Mouse (Mus musculus) left cerebral cortex, postnatal 10 days (tissue): ENCODE measurements at regions not wholly inside any gene's neighbourhood (a gene's known extent, or its start where the extent isn't known, plus 50 kb on each side); places are given as distances from the start of the nearest gene placed in this dataset.

Source experiments
- DNase-seq, 2 experiments: peaks; one replicate each; pipeline ENCODE4 v3.0.0; 2021 to 2022; ENCODE audit warnings: low spot score in 2 of 2, mixed read lengths in 1 of 2; ENCODE audit errors: extremely low spot score in 1 of 2
- intact Hi-C: fragments of 180-260 bp; cut with DNase I; formaldehyde crosslinking; loops from one replicate; pipeline ENCODE4 v1.15.1; 2025

DNA sequence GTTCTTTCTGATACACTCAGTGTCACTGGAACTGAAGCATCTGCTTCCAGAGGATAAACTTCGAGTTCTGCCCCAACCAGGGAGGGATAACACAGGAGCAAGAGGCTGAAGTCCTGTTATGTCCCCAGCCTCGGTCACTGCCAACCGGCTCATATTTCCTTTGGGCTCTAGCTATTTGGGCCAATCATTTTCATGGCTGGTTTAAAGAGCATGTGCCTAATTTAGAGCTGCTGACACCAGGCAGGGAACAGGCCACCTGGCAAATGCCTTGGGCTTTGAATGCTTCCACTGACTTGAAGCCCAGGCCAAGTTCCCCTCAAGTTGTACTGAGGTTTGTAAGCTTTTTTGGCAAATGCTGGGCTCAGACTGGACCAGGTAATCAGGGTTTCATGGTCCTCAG lies 286.1 kb downstream of the Satb1 start:
- intact Hi-C loops, result no loop called here
- DNase-seq, result no peak

DNA sequence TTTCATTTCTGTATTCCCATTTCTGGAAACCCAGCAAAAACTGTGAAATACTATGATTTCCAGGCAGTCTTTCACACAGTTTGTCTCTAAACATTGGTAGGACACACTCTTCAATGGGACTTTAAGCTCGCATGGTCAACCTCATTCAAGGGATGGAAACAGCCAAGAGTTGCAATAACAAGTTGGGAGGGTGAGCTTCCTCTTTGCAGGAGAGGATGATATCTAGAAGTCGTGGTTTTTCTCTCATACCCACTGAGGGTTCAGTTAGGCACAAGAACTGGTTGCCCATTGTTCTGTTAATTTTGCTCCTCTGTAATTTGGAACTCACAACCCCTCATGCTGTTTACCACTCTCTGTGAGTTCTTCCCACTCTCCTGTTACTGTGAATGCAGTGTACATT lies 290.5 kb downstream of the Satb1 start:
- DNase-seq, result no peak
- intact Hi-C loops, result no loop called here

DNA sequence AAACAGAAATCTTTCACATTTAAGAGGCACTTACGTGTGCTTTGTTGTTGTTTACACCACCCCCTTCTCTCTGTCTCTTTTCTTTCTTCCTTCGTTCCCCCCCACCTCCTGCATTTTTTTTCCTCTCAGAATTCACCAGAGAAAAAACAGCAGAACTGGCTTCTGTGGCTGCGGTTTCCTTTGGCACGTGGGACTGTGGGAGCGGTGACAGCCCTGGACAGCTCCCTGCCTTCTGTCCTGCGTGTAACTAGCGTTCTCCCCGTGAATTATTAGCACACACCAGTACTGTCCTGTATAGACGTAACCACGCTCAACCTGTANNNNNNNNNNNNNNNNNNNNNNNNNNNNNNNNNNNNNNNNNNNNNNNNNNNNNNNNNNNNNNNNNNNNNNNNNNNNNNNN lies 298.4 kb downstream of the Satb1 start:
- DNase-seq, result no peak
- intact Hi-C loops, result no loop called here

DNA sequence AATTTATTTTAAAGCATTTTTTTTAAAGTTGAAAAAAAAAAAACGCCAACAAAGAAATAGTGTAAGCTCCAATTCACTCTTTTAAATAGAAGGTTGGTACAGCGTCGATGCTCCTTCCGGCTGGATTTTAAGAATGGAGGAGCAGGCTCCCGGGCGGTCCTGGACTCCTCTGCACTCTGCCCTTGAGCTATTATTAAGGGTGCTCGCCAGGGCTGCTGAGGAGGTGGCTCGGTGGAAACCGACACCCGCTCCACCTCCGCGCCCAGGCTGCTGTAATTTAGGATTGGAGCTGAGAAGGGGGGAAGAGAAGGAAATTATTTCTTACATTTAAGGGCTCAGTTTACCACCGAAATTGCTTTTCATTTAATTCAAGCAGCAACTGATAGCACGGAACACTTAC lies 298.8 kb downstream of the Satb1 start:
- no peak for DNase-seq
- intact Hi-C loops, result no loop called here

DNA sequence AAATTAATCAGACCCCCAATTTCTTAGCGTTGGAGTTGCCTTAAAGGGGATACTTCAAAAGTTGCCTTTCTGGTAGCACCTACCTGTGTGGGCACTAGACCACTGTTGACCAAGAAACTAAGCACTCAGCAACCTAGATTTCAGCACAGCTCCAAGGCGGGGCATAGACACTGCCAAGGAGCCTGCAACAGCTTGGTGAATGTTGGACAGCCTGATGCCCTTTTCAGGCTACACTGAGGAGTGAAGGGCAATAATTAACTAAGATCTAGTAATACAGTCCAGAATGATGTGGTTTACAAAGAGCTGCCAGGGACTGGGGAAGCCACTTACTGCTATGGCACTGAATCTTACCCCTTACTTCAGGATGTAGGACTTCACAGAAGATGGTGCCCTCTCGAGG lies 304.9 kb downstream of the Satb1 start:
- no peak for DNase-seq
- intact Hi-C loops, result no loop called here

DNA sequence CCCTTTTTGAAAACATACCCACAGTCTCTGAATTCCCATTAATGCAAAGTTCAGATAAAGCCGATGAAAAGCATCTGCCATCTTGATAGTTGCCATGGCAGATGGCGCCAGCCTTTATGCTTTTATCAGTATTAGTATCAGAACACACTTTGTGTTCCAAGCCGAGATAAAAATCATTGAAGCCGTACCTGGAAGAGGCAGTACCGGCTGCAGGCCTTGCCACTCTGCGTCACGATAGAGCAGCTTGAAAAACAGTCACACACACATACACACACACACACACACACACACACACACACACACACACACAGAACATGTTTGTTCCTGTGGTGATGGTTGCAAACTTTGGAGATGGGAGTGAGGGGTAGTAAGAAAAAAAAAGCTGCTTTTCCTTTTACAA lies 306.2 kb downstream of the Satb1 start:
- intact Hi-C loops, result no loop called here
- no peak for DNase-seq

DNA sequence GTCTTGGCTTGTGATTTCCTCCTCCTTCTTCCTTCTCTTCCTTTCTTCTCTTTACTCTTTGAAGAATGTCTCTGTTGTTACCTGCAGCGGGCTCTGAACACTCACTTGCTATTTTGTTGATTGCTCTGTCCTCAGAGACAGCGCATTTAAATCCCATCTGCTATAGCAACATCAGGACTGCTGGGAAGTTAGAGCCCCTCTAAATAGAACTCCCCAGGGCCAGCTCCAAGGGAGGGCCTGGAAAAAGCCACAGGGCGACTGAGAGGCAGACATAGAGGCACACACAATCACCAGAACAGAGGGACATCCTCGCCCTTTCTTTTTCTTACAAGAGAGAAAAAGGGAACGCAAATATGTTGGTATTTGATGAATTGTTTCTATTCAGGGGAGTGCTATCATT lies 306.6 kb downstream of the Satb1 start:
- no peak for DNase-seq
- intact Hi-C loops, result no loop called here

DNA sequence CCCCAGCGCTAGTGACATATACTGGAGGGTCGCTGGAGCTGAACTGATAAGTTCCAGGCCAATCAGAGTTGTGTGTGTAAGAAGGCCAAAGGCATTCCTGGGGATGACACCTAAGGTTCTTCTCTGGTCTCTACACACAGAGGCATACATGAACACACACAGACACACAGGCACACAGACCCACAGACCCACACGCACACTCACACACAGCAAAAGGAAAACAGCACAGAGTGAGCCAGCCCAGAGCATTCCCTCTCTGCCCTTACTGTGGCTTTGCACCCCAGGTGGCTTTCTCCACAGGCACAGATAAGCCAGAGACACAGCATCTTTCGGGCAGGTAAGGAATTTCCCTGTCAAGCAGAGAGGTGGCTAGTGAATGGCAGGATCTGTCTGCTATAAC lies 307.1 kb downstream of the Satb1 start:
- intact Hi-C loops, result no loop called here
- DNase-seq, result no peak

DNA sequence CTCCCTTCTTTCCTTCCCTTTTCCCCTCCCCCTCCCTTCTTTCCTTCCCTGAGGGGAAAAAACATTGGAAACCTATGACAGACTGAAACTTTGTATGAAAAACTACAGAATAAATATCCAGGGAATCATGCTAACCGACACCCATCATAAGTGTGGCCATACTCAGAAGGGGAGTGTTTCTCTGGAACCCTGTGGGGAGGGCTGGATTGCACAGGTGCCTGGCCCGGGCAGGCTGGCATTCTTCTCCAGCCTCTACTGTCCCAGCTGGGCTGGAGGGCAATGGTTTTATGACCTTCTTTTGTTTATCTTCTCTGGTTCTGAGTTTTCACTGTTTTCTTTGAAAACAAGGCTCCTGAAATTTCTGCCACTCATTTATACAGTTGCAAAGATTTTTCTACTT lies 307.9 kb downstream of the Satb1 start:
- intact Hi-C loops, result no loop called here

DNA sequence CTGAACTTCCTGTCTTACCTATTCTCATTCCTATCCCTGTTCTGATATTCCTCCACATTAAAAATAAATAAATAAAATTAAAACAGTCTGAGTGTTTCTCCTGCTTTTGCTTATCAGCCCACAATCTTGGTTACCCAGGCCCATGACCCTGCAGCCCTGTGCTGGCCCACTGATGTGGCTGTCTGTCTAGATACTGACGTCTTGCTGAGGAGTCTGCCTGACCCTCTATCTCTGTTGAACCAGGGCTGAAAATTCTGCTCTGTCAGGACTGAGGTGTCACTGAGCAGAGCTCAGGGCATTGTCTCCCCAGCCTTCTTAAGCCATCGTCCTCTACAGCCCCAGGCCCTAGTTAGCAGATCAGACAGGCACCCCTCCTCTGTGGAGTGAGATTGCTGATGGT lies 321.2 kb downstream of the Satb1 start:
- intact Hi-C loops, result no loop called here
- no peak for DNase-seq

More for the DNA sequence above, 307.9 kb downstream of the Satb1 start:
- DNase-seq, result no peak

DNA sequence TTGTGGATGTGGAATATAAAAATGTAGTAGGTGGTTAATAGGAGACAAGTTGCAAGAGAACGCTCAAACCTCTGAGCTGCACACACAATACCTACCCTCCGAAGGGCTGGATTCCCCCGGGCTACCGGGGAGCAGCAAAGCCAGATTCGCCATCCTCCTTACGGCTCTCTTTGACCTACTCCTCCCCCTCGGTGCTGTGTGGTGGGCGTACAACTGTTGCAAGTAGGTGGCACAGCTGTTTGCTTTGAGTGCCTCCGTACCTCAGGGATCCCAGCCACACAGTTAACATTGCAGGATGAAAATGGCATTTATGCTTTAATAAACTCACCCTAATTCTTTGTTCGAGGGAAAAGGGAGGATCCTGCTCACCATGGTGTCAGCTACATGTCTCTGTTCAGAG lies 321.6 kb upstream of the Tbc1d5 start:
- intact Hi-C loops, result no loop called here
- no peak for DNase-seq

DNA sequence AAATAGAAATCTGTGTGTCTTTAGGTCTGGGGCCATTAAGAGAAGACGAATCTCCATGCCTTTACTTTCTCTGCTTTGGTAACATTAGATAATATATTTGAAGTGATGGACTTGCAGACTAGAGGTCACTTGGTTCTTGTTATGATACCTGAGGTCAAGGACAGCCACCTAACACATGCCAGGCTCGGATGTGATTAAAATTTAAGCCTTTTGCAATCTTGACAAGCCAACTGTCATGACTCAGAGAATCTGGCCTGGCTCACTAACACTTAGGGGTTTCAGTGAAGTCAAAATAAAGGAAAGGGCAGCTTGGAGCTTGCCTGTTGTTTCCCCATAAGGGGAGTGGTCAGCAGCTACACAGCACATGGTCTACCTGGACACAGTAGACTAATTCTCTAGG lies 320.4 kb upstream of the Tbc1d5 start:
- DNase-seq, result no peak
- intact Hi-C loops, result no loop called here

DNA sequence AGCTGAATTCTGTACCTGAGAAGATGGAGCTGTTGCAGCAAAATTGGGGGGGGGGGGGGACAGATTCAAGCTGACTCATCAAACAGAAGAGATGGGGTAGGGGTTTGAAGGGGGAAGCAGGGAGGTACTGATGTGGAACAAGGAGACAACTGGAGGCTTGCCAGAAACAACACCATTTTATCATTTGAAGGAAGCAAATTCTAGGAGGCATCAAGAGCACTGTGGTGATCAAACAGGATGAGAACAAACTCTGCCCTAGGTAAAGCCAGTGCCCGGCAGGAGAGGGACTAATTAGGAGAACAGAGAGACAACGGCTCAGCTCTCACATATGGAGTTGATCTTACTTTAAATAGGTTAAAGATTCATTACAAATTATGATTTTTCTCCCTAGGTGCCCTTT lies 315.9 kb upstream of the Tbc1d5 start:
- intact Hi-C loops, result no loop called here
- no peak for DNase-seq

DNA sequence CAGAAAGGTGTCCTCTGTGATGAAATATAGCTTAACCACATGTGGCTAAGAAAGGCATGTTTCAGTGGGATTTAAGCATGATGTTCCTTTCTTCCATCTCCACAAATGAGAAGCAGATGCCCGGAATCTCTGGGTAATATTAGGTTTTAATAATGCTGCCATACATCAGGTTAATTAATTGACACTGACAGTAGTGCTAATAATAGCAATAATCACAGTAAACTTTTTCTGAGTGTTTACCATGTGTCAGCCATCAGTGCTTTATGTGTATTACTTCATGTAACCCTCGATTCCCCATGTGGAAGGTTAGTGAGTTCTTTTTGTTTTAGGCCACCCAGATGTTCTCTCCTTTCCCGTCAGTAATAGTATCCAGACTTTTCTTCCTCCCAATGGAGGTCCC lies 310.2 kb upstream of the Tbc1d5 start:
- no peak for DNase-seq
- intact Hi-C loops, result no loop called here

DNA sequence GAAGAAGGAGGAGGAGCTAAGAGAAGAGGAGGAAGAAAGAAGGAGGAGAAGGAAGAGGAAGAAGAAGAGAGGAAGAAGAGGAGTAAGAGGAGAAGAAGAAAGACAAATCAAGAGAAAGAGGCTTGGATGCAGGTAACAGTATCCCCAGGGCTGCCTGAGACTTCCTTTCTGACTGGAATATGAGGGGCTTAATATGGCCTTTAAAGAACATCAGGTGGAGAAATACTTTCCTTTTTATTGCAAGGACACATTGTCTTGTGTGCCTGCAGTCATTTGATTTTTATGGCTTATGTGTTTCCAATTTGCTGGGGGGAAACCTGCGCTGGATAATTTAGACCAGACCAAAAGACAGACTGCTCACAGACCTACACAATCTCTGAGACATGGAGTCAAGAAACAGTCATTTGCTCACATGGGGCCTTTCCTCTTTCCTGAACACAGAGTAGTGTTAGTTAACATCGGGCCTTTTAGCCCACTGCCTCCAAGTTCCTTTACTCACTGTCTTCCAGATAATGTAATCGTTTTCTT lies 308.8 kb upstream of the Tbc1d5 start:
- no peak for DNase-seq
- intact Hi-C loops, result no loop called here

DNA sequence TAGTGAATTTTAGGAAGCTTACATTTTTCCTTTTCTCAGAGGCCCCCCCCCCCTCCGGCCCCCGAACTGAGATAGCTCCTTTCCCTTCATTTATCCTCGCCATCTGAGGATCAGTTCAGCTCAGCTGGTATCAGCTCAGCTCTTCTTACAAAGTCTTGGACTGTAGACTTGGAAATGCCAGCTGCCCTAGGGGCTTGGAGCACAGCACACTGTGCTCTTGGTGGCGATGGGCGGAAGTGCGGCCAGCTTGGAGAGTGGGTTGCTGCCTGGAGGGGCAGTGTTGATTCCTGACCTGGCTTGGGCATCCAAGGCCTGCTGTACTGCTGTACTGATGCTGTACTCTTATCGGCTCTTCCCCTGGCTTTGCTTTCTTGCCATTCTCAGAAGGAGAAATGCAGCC lies 298.7 kb upstream of the Tbc1d5 start:
- DNase-seq, result peak in 1 of 2 experiments; percentile 24
- intact Hi-C loops, result no loop called here

DNA sequence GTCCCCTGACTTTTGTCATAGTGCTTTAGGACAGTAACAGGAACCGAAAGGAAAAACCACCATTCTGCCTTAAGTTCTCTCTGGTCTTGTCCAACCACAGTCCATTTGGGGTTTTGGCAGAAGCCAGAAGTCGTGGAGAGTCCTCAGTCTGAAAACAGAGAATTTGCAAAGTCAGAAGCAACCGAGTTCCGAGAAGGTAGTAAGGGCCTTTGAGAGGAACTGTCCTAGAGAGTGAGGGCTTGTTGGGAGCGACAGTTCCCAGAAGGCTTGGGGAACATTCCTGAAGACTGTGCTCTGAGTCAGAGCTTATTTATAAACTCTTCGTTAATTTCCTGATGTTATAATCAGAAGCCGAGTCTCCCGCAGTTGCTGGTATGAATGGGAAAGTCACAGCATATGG lies 298.3 kb upstream of the Tbc1d5 start:
- intact Hi-C loops, result no loop called here
- DNase-seq, result no peak

DNA sequence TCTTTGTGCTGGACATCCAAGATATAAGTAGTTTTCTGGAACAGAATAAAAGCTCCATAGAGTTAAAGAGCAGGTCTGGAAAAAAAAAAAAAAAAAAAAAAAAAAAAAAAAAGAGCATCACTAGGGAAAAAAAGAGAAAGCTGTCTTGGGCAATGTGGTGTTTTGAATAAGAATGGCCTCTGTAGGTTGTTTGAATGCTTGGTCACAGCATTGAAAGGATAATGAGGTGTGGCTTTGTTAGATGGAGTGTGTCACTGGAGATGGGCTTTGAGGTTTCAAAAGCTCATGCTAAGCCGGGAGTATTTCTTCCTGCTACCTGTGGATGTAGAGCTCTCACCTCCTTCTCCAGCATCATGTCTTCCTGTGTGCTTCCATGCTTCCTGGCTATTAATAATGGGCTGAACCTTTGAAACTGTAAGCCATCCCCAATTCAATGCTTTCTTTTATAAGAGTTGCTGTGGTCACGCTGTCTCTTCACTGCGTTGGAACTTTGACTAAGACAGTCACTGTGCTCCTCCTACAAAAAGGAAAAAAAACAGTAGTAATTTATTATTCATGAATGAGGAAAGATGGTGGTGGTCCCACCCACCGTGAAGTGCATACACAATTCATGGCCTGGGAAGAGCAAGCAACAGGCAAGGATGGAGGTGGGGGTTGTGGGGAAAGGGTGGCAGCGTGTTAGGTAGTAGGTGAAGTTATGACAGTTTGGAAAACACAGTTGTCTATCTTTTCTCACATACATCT lies 283.2 kb upstream of the Tbc1d5 start:
- no peak for DNase-seq
- intact Hi-C loops, result no loop called here

DNA sequence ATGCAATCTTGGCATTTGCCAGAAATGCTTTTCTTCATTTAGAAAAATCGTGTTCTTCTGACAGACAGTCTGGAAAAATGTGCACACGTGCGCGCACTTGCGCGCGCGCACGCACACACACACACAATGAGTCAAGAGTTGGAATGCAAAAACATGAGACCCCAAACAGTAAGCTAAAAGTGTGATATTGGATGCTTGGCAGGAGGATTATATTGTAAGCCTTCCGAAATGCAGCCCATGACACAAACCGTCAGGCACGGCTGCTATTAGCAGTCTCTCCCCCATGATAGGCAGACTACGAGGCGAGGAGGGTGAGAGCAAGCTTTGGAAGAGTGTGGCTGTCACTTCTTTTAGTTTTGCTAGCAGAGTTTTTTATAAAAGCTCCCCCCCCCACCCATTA lies 282.1 kb upstream of the Tbc1d5 start:
- DNase-seq, result no peak
- intact Hi-C loops, result no loop called here

DNA sequence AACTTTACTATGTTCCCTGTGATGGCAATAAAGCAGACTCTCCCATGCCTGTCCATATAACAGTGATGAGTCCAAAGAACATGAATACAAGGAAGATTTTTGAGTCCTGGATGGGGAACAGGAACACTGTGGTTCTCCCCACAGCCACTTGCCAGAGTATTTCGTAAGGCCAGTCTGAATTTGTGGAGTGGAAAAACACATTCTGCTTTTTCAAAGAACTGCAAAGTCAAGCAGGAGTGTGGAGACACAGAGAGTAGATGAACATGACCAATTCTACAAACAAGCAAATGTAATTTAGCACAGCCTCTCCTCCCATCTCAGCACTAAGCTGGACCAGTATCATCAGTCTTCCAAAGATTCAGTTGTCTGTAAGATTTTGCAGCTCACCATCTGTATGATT lies 280.0 kb upstream of the Tbc1d5 start:
- intact Hi-C loops, result no loop called here
- no peak for DNase-seq

DNA sequence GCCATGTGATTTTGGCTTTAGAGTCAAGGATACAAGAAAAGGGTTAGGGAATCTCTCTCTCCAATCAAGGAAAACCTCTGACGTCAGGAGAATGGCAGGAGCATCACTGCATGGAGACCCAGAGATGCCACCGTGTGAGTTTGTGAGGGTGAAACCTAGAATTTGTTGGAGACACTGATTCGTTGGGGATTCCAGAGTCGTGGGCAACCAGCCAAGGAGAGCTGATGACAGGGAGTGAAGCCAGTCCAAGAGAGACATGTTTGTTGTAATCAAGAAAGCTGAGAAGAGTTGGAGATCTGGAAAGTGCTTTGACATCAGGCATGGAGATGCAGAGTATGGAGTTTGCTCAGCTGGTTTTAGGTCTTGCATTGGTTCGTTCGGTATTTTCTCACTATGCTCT lies 236.6 kb upstream of the Tbc1d5 start:
- peak in 1 of 2 experiments; percentile 30 for DNase-seq
- intact Hi-C loops, result no loop called here
